Mouse (Mus musculus): ENCODE measurements around the gene Gm20388. TPM values are rescaled to one million over a fixed set of nuclear protein-coding genes. Genes with fewer than 3 reads are reported as not detected.

The Gm20388 gene
- polyA plus RNA-seq, 1 experiment from 2014 or later = 5.3 TPM

- DNase-seq (ENCODE audit: low spot score) (no peak), ATAC-seq (replicated peaks; ENCODE audit: low FRiP score) (peak; percentile 33; the same call in 1 of the 2 replicates)
- 57% methylated on average over 3 of the region's 3 CpGs for WGBS
Measured at GRCm38 (mm10) chr8:124272792-124273191, 4362.2 kb downstream of the Gm20388 start.

GRCm38 (mm10) chr8:124273606-124274218 lies 4363.1 kb downstream of the Gm20388 start:
- no peak overlapping the region for H3K4me3 ChIP-seq (ENCODE audit: low read depth, low read length)
- no peaks in the 10 kb centered on the region for H3K27me3 ChIP-seq (replicated peaks; ENCODE audit: control insufficient read depth, insufficient read depth, low read length)
- H3K9ac ChIP-seq (ENCODE audit: low read depth, low read length) = no peak overlapping the region
- H3K4me2 ChIP-seq = no peak overlapping the region
- H3K9me3 ChIP-seq (ENCODE audit: control insufficient read depth, low read length) = no peaks in the 10 kb centered on the region
- WGBS = 47% methylated on average over 8 of the region's 8 CpGs
- H3K27ac ChIP-seq (ENCODE audit: low read depth, low read length) = no peak overlapping the region
- ATAC-seq (replicated peaks; ENCODE audit: low FRiP score) (no peak), DNase-seq (ENCODE audit: low spot score) (no peak)
- H3K4me1 ChIP-seq (replicated peaks; ENCODE audit: control insufficient read depth, insufficient read depth, low read length) = peaks cover 35% of the 10 kb centered on the region
- peaks cover 3% of the 10 kb centered on the region; the same call in 1 of the 2 replicates for H3K36me3 ChIP-seq (ENCODE audit: control insufficient read depth, insufficient read depth, low read length)

More at GRCm38 (mm10) chr8:124272792-124273191, 4362.2 kb downstream of the Gm20388 start:
- H3K27me3 ChIP-seq (replicated peaks; ENCODE audit: control insufficient read depth, insufficient read depth, low read length) = no peaks in the 10 kb centered on the region
- H3K9me3 ChIP-seq (ENCODE audit: control insufficient read depth, low read length) = no peaks in the 10 kb centered on the region
- H3K27ac ChIP-seq (ENCODE audit: low read depth, low read length) = no peak overlapping the region
- H3K4me3 ChIP-seq (ENCODE audit: low read depth, low read length) = no peak overlapping the region
- H3K36me3 ChIP-seq (ENCODE audit: control insufficient read depth, insufficient read depth, low read length) = peaks cover 3% of the 10 kb centered on the region; the same call in 1 of the 2 replicates
- no peak overlapping the region for H3K9ac ChIP-seq (ENCODE audit: low read depth, low read length)
- peaks cover 26% of the 10 kb centered on the region for H3K4me1 ChIP-seq (replicated peaks; ENCODE audit: control insufficient read depth, insufficient read depth, low read length)
- no peak overlapping the region for H3K4me2 ChIP-seq

GRCm38 (mm10) chr8:124274441-124275120 lies 4363.9 kb downstream of the Gm20388 start:
- Histone ChIP-seq H3K27me3 (replicated peaks; ENCODE audit: control insufficient read depth, insufficient read depth, low read length) (no peaks in the 10 kb centered on the region), H3K4me2 (no peak overlapping the region), H3K4me1 (replicated peaks; ENCODE audit: control insufficient read depth, insufficient read depth, low read length) (peaks cover 41% of the 10 kb centered on the region), H3K36me3 (ENCODE audit: control insufficient read depth, insufficient read depth, low read length) (peaks cover 3% of the 10 kb centered on the region; the same call in 1 of the 2 replicates), H3K9ac (ENCODE audit: low read depth, low read length) (no peak overlapping the region), H3K27ac (ENCODE audit: low read depth, low read length) (no peak overlapping the region), H3K4me3 (ENCODE audit: low read depth, low read length) (no peak overlapping the region), H3K9me3 (ENCODE audit: control insufficient read depth, low read length) (no peaks in the 10 kb centered on the region)
- ATAC-seq (replicated peaks; ENCODE audit: low FRiP score) = no peak
- 79% methylated on average over 10 of the region's 10 CpGs for WGBS
- no peak for DNase-seq (ENCODE audit: low spot score)

- H3K4me1 ChIP-seq (replicated peaks; ENCODE audit: control insufficient read depth, insufficient read depth, low read length) = peaks cover 38% of the 10 kb centered on the region
- 90% methylated on average over 10 of the region's 10 CpGs for WGBS
Measured at GRCm38 (mm10) chr8:124275377-124276071, 4364.9 kb downstream of the Gm20388 start.

GRCm38 (mm10) chr8:124277951-124278910 lies 4367.6 kb downstream of the Gm20388 start:
- H3K9ac ChIP-seq (ENCODE audit: low read depth, low read length) = no peak overlapping the region
- ATAC-seq (replicated peaks; ENCODE audit: low FRiP score) (no peak), DNase-seq (ENCODE audit: low spot score) (no peak)
- no peak overlapping the region for H3K4me2 ChIP-seq
- H3K4me1 ChIP-seq (replicated peaks; ENCODE audit: control insufficient read depth, insufficient read depth, low read length) = peaks cover 20% of the 10 kb centered on the region
- H3K27ac ChIP-seq (ENCODE audit: low read depth, low read length) = no peak overlapping the region
- H3K9me3 ChIP-seq (ENCODE audit: control insufficient read depth, low read length) = no peaks in the 10 kb centered on the region
- 76% methylated on average over 24 of the region's 24 CpGs for WGBS
- H3K4me3 ChIP-seq (ENCODE audit: low read depth, low read length) = no peak overlapping the region
- peaks cover 3% of the 10 kb centered on the region; the same call in 1 of the 2 replicates for H3K36me3 ChIP-seq (ENCODE audit: control insufficient read depth, insufficient read depth, low read length)
- no peaks in the 10 kb centered on the region for H3K27me3 ChIP-seq (replicated peaks; ENCODE audit: control insufficient read depth, insufficient read depth, low read length)

More at GRCm38 (mm10) chr8:124275377-124276071, 4364.9 kb downstream of the Gm20388 start:
- H3K27me3 ChIP-seq (replicated peaks; ENCODE audit: control insufficient read depth, insufficient read depth, low read length) = no peaks in the 10 kb centered on the region
- no peak for ATAC-seq (replicated peaks; ENCODE audit: low FRiP score)
- no peak overlapping the region for H3K27ac ChIP-seq (ENCODE audit: low read depth, low read length)
- H3K36me3 ChIP-seq (ENCODE audit: control insufficient read depth, insufficient read depth, low read length) = peaks cover 3% of the 10 kb centered on the region; the same call in 1 of the 2 replicates
- no peak overlapping the region for H3K4me2 ChIP-seq
- H3K9me3 ChIP-seq (ENCODE audit: control insufficient read depth, low read length) = no peaks in the 10 kb centered on the region
- no peak overlapping the region for H3K4me3 ChIP-seq (ENCODE audit: low read depth, low read length)
- DNase-seq (ENCODE audit: low spot score) = no peak
- no peak overlapping the region for H3K9ac ChIP-seq (ENCODE audit: low read depth, low read length)

GRCm38 (mm10) chr8:124278956-124279689 lies 4368.5 kb downstream of the Gm20388 start:
- DNase-seq (ENCODE audit: low spot score) = no peak
- no peak overlapping the region for H3K9ac ChIP-seq (ENCODE audit: low read depth, low read length)
- 58% methylated on average over 7 of the region's 7 CpGs for WGBS
- no peak for ATAC-seq (replicated peaks; ENCODE audit: low FRiP score)
- H3K4me3 ChIP-seq (ENCODE audit: low read depth, low read length) = no peak overlapping the region
- peaks cover 23% of the 10 kb centered on the region for H3K4me1 ChIP-seq (replicated peaks; ENCODE audit: control insufficient read depth, insufficient read depth, low read length)
- H3K27ac ChIP-seq (ENCODE audit: low read depth, low read length) = no peak overlapping the region
- no peak overlapping the region; the same call in 1 of the 2 replicates for H3K4me2 ChIP-seq
- no peaks in the 10 kb centered on the region for H3K27me3 ChIP-seq (replicated peaks; ENCODE audit: control insufficient read depth, insufficient read depth, low read length)
- no peaks in the 10 kb centered on the region for H3K9me3 ChIP-seq (ENCODE audit: control insufficient read depth, low read length)
- H3K36me3 ChIP-seq (ENCODE audit: control insufficient read depth, insufficient read depth, low read length) = peaks cover 3% of the 10 kb centered on the region; the same call in 1 of the 2 replicates

GRCm38 (mm10) chr8:124279690-124279985 lies 4369.0 kb downstream of the Gm20388 start:
- no peak for DNase-seq (ENCODE audit: low spot score)
- WGBS = 99% methylated on average over 5 of the region's 5 CpGs
- Histone ChIP-seq H3K4me3 (ENCODE audit: low read depth, low read length) (no peak overlapping the region), H3K27ac (ENCODE audit: low read depth, low read length) (no peak overlapping the region), H3K4me2 (no peak overlapping the region), H3K9ac (ENCODE audit: low read depth, low read length) (no peak overlapping the region), H3K36me3 (ENCODE audit: control insufficient read depth, insufficient read depth, low read length) (peaks cover 3% of the 10 kb centered on the region; the same call in 1 of the 2 replicates), H3K9me3 (ENCODE audit: control insufficient read depth, low read length) (no peaks in the 10 kb centered on the region), H3K4me1 (replicated peaks; ENCODE audit: control insufficient read depth, insufficient read depth, low read length) (peaks cover 27% of the 10 kb centered on the region), H3K27me3 (replicated peaks; ENCODE audit: control insufficient read depth, insufficient read depth, low read length) (no peaks in the 10 kb centered on the region)
- no peak for ATAC-seq (replicated peaks; ENCODE audit: low FRiP score)
